Mouse (Mus musculus) embryonic fibroblast, embryonic 13.5 days (primary cell): ENCODE data around the gene Nktr.

Source experiments
- CTCF ChIP-seq: IDR thresholded peaks from 2 replicates; pipeline ENCODE4 v1.5.1; 2011; ENCODE audit warnings: mild to moderate bottlenecking, control low read depth, low read length, moderate library complexity, borderline replicate concordance; ENCODE audit not compliant: insufficient read depth
- POLR2A ChIP-seq: IDR thresholded peaks from 2 replicates; pipeline ENCODE4 v1.6.1; 2011; ENCODE audit warnings: low read depth, mild to moderate bottlenecking, control low read depth, low read length, moderate library complexity

DNA sequence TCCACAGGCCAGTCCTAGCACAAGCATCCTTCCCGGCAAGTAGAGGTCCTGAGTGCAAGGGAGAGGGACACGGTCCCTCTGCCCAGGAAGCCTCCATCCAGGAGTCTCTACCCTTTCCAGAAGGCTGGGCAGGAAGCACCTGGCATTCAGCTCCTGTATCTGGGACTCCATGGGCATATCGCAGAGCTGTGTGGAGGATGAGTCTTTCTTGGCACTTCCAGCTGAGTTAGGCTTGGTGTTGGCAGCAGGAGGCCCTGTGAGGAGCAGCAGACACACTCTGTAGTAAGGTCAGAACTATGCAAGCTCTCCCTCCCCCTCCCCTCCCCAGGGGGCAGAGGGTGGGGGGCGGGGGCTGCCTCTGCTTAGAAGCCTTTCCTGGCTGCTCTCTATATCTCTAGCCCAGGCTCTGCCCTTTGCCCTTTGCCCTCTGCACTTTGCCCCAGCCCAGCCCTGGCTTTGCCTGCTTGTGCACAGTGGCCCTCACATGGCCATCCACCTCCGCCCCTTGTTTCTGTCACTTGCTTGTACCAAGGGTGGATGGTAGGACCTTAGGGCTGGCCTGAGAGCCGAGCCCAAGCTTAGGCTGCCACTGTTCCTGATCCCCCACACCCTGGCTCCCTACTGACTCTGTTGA lies 80.0 kb downstream of the Nktr start:
- no peak for TF ChIP-seq POLR2A
- no peak for TF ChIP-seq CTCF
